Mouse (Mus musculus): ENCODE data around the gene Triml1.

- TF ChIP-seq CTCF (IDR thresholded peaks at IDR 0.05; ENCODE audit: low read depth) (no peak), EP300 (IDR thresholded peaks at IDR 0.05; ENCODE audit: low read depth) (no peak)
Observed at GRCm38 (mm10) chr8:43163255-43163654, 22.0 kb upstream of the Triml1 start.

Data from liver, embryonic 14.5 days (tissue).